Mouse (Mus musculus) lung, adult 2 months (tissue): Measurements from ENCODE around the gene Atp6v0e. TPM values are rescaled to one million over a fixed set of nuclear protein-coding genes. Genes with fewer than 3 reads are reported as not detected.

Experiments used
- DNase-seq: peaks from one replicate; pipeline ENCODE4 v3.0.0; 2022
- H3K4me1 ChIP-seq: fragments of 200-500 bp; 2 replicates; pipeline ENCODE4 v1.6.1; 2011; ENCODE audit warnings: low read length; ENCODE audit not compliant: control insufficient read depth, insufficient read depth
- H3K4me3 ChIP-seq: fragments of 200-500 bp; replicated peaks from 2 replicates; pipeline ENCODE3; 2011; ENCODE audit warnings: low read depth, mild to moderate bottlenecking, control low read depth, low read length; ENCODE audit errors: extremely low read depth
- CTCF ChIP-seq: fragments of 200-500 bp; IDR thresholded peaks from 2 replicates; pipeline ENCODE4 v1.5.1; 2011; ENCODE audit warnings: mild to moderate bottlenecking, low read length, control low read depth; ENCODE audit not compliant: insufficient read depth
- POLR2A ChIP-seq: fragments of 200-500 bp; IDR thresholded peaks from 2 replicates; pipeline ENCODE4 v1.6.1; 2011; ENCODE audit warnings: low read depth, mild to moderate bottlenecking, control low read depth, low read length, borderline replicate concordance; ENCODE audit errors: extremely low read depth
- WGBS: fragments of 180-500 bp; shearing (Covaris S2); methylation state at CpG from one replicate; pipeline ENCODE4 v1.1.7; 2018; 5-methylcytosine and 5-hydroxymethylcytosine counted together
- polyA plus RNA-seq: library from polyadenylated mRNA; depleted of rRNA; stranded (reverse); fragments of >200 nt; gene quantifications from 2 replicates; pipeline ENCODE4 v1.2.3, GENCODE M21; 2012

Gene Atp6v0e
- polyA plus RNA-seq, 1 experiment: 219 TPM

DNA sequence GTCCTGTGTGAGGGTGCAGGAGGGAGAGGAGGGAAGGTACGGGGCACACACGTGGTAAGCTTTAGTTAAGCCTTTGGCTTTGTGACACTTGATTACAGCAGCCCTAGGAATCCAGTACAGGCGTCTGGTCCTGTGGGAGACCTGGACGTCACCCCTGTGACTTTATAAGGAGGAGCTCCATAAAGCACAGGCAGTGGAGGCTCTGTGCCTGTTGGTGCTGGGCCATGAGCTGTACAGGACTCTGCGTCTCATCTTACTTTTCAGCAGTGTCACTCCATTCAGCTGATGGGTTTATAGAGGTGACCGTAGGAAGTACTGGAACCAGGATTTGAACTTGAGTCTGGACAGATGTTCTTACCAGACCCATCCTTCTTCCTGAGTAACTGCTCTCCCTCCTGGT lies 39.0 kb upstream of the Atp6v0e start:
- peaks cover 7% of the 10 kb centered on the region for H3K4me1 ChIP-seq
- DNase-seq: no peak
- TF ChIP-seq CTCF (no peak), POLR2A (no peak)
- H3K4me3 ChIP-seq: no peak overlapping the region
- WGBS: 89% methylated on average over 6 of the region's 6 CpGs

DNA sequence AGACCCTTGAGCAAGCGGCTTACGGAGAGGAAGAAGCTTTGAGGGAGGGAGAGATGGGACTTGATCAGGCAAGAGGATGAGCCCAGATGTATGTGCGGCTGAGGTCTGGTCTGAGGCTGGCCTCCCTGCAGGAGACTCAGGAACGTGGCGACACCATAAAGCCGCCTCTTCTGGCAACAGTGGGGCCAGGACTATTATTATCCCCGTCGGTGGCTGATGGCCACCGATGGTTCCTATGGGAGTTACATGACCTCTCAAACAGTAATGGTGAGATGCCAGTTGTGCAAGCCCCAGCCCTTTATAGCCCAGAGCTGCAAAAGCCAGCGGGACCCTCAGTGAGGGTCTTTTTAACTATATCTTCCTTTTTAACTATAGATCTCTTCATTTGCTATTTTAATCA lies 38.0 kb upstream of the Atp6v0e start:
- no peak for DNase-seq
- Histone ChIP-seq H3K4me1 (peaks cover 7% of the 10 kb centered on the region), H3K4me3 (no peak overlapping the region)
- TF ChIP-seq POLR2A: no peak
- no peak for TF ChIP-seq CTCF
- WGBS: 89% methylated on average over 10 of the region's 10 CpGs

- 88% methylated on average over 2 of the region's 2 CpGs for WGBS
- DNase-seq: no peak
- TF ChIP-seq CTCF (no peak), POLR2A (no peak)
- Histone ChIP-seq H3K4me1 (peaks cover 7% of the 10 kb centered on the region), H3K4me3 (no peak overlapping the region)
These were observed 37.5 kb upstream of the Atp6v0e start for GRCm38 (mm10) chr17:26625521-26626010.

DNA sequence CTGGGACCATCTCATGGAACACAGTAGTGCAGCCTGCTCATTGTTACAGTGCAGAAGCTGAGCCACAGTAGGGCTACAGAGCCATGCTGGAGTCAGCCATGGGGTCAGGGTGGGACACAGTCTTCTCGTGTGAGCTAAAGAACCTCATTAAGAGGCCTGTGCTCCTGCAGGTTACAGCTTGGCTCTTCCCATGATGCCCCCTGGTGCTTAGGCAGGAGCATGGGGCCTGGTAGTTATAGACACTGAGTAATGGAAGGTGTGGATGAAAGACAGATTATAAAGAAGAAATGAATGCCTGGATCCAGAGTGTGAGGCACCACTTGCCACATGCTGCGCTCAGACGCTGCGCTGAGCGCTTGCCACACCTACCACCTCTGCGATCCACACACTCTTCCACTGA lies 34.6 kb upstream of the Atp6v0e start:
- 85% methylated on average over 6 of the region's 6 CpGs for WGBS
- TF ChIP-seq CTCF (peak; percentile 48), POLR2A (no peak)
- no peak for DNase-seq
- Histone ChIP-seq H3K4me3 (no peak overlapping the region), H3K4me1 (no peaks in the 10 kb centered on the region)

- TF ChIP-seq CTCF: no peak
- no peak for TF ChIP-seq POLR2A
- no peak overlapping the region for H3K4me3 ChIP-seq
- no peak for DNase-seq
- 88% methylated on average over 3 of the region's 3 CpGs for WGBS
- no peaks in the 10 kb centered on the region for H3K4me1 ChIP-seq
These were observed 34.1 kb upstream of the Atp6v0e start for GRCm38 (mm10) chr17:26628936-26629335.

GRCm38 (mm10) chr17:26631811-26632327 lies 31.2 kb upstream of the Atp6v0e start:
- DNase-seq: no peak
- TF ChIP-seq POLR2A (no peak), CTCF (no peak)
- H3K4me3 ChIP-seq: no peak overlapping the region
- WGBS: 82% methylated on average over 8 of the region's 8 CpGs
- H3K4me1 ChIP-seq: no peaks in the 10 kb centered on the region

DNA sequence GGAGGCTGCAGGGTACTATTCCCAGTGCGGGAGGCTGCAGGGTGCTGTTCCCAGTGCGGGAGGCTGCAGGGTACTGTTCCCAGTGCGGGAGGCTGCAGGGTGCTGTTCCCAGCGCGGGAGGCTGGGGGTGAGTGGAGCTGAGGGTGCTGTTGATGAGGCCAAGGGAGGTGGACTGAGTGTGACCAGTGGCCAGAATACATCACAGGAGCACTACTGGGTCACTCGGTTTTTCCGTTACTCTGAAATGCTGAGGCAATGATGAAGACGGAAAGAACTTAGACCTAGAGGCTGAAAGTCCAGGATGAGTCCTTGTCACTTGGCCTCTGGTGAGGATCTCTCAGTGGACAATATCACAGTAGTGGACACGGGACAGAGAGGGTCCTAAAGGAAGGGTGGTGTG lies 29.8 kb upstream of the Atp6v0e start:
- 86% methylated on average over 9 of the region's 9 CpGs for WGBS
- TF ChIP-seq CTCF: no peak
- no peak for TF ChIP-seq POLR2A

DNA sequence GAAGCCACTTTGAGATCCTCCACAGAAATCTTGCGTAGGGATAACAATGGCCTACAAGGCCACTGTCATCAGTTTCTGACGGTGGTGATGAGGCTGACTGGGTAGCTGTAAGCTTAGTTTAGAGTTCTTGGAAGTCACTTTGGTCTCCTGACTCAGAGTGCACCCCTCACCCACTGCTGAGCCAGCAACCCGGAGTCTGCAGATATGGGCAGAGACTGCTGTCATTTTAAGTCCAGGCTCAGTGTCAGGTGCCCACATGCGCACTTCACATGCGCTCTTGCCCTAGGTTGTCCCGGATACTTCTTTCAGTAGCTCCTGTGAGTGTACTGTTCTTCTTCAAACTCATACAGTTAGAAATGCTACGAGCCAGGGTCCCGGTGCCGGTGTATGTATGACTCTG lies 29.1 kb upstream of the Atp6v0e start:
- Histone ChIP-seq H3K4me1 (peaks cover 2% of the 10 kb centered on the region; the same call in 1 of the 2 replicates), H3K4me3 (no peak overlapping the region)
- TF ChIP-seq CTCF (no peak), POLR2A (no peak)
- DNase-seq: no peak
- WGBS: 96% methylated on average over 9 of the region's 9 CpGs

More for the DNA sequence above, 29.8 kb upstream of the Atp6v0e start:
- no peak overlapping the region for H3K4me3 ChIP-seq
- DNase-seq: no peak
- H3K4me1 ChIP-seq: no peaks in the 10 kb centered on the region

DNA sequence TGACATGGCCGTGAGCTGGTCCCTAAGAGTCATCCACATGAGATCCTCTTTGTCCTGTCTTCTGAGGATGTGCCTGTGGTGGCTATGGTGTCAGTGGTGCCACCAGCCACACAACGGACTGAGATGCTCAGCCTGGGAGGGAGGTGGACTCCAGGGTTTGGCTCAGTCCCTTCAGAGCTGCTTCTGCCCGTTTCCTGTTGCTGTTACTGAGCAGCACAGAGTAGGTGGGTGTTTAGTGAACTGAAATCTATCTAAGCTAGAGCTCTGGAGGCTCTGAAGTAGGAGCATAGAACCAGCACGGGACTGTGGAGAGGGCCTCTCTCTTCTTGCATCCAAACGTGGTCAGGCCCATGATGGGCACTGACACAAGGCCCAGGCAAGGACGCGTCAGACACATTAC lies 28.5 kb upstream of the Atp6v0e start:
- 87% methylated on average over 7 of the region's 7 CpGs for WGBS
- Histone ChIP-seq H3K4me3 (no peak overlapping the region), H3K4me1 (peaks cover 2% of the 10 kb centered on the region; the same call in 1 of the 2 replicates)
- DNase-seq: no peak
- no peak for TF ChIP-seq POLR2A
- no peak for TF ChIP-seq CTCF

- TF ChIP-seq POLR2A (no peak), CTCF (no peak)
- peaks cover 2% of the 10 kb centered on the region; the same call in 1 of the 2 replicates for H3K4me1 ChIP-seq
- DNase-seq: no peak
- 89% methylated on average over 7 of the region's 7 CpGs for WGBS
- H3K4me3 ChIP-seq: no peak overlapping the region
These were observed 27.1 kb upstream of the Atp6v0e start for GRCm38 (mm10) chr17:26635951-26636350.
